Comparison of ENCODE assay signal across 8 mouse cellular contexts in genomic region chr7:24954450-24954849, GRCm38 (mm10). TPM values are rescaled to one million over a fixed set of nuclear protein-coding genes. Genes with fewer than 3 reads are reported as not detected.
A peak's percentile ranks its signal among the peaks of the same experiment; 100 is the strongest.
DNase-seq lines count a peak whose midpoint lies in the region; ATAC-seq and TF ChIP-seq lines count a peak whose summit lies in the region.

No protein-coding gene starts in this region.

- intact Hi-C loops in heart, postnatal 14 days (cut with DNase I): no loop called here

- H3K9ac ChIP-seq in heart, embryonic 11.5 days (ENCODE audit: low read depth, low read length): no peak overlapping the region
- H3K9ac ChIP-seq in hindbrain, embryonic 13.5 days: peak overlapping the region; percentile 53

- no peak for TF ChIP-seq POLR2A in thymus, adult 2 months (IDR thresholded peaks at IDR 0.05; ENCODE audit: control insufficient read depth, extremely low read depth, insufficient read depth, low read length, poor library complexity)

- TF ChIP-seq CTCF in thymus, adult 2 months (IDR thresholded peaks at IDR 0.05; ENCODE audit: borderline replicate concordance, control insufficient read depth, extremely low read depth, insufficient read depth, low read length, poor library complexity): no peak

- 2% methylated on average over 30 of the region's 30 CpGs for WGBS in heart, embryonic 11.5 days (ENCODE audit: insufficient replicate concordance)
- 3% methylated on average over 26 of the region's 30 CpGs for WGBS in hindbrain, embryonic 13.5 days
- WGBS in thymus, adult 2 months: 4% methylated on average over 30 of the region's 30 CpGs

- peak overlapping the region; percentile 60 for H3K4me2 ChIP-seq in heart, embryonic 11.5 days
- peak overlapping the region; percentile 54 for H3K4me2 ChIP-seq in hindbrain, embryonic 13.5 days

- no peak for DNase-seq in heart, postnatal 14 days
- DNase-seq in T-cell, adult 2 months (ENCODE audit: low spot score): peak; percentile 31
- DNase-seq in thymus, adult 2 months: peak; percentile 62
- DNase-seq in c-Kit-positive CD71-positive TER-119-positive erythroid progenitor cells, embryonic 14.5 days (ENCODE audit: low spot score): no peak
- no peak for DNase-seq in layer of hippocampus, adult 18-20 months (ENCODE audit: low spot score in 2 of 2)

- no peaks in the 10 kb centered on the region for H3K36me3 ChIP-seq in heart, embryonic 11.5 days (ENCODE audit: control insufficient read depth, insufficient read depth, low read length)
- no peaks in the 10 kb centered on the region for H3K36me3 ChIP-seq in hindbrain, embryonic 13.5 days
- H3K36me3 ChIP-seq in thymus, adult 2 months (ENCODE audit: control insufficient read depth, insufficient read depth, low read length): no peaks in the 10 kb centered on the region

- peak overlapping the region; percentile 37 for H3K4me3 ChIP-seq in heart, embryonic 11.5 days (ENCODE audit: low read depth, low read length)
- H3K4me3 ChIP-seq in hindbrain, embryonic 13.5 days: peak overlapping the region; percentile 31
- H3K4me3 ChIP-seq in thymus, adult 2 months (ENCODE audit: control insufficient read depth, insufficient read depth, low read length): peak overlapping the region; percentile 51

- H3K9me3 ChIP-seq in heart, embryonic 11.5 days (replicated peaks; ENCODE audit: control insufficient read depth, low read length): no peaks in the 10 kb centered on the region; the same call in 1 of the 2 replicates
- no peaks in the 10 kb centered on the region for H3K9me3 ChIP-seq in hindbrain, embryonic 13.5 days

- no peak; the same call in 1 of the 2 replicates for ATAC-seq in heart, embryonic 11.5 days (replicated peaks; ENCODE audit: insufficient number of reproducible peaks, low FRiP score, low TSS enrichment)
- ATAC-seq in hindbrain, embryonic 13.5 days (ENCODE audit: low FRiP score): no peak
- ATAC-seq in megakaryocyte, adult 5-6 weeks (ENCODE audit: poor library complexity, severe bottlenecking): peak; percentile 87

- H3K4me1 ChIP-seq in heart, embryonic 11.5 days (ENCODE audit: control insufficient read depth, insufficient read depth, low read length): peaks cover 4% of the 10 kb centered on the region
- peaks cover 58% of the 10 kb centered on the region for H3K4me1 ChIP-seq in hindbrain, embryonic 13.5 days (replicated peaks)
- H3K4me1 ChIP-seq in thymus, adult 2 months (replicated peaks; ENCODE audit: control insufficient read depth, insufficient read depth, low read length): peaks cover 12% of the 10 kb centered on the region

- no peak overlapping the region for H3K27ac ChIP-seq in heart, embryonic 11.5 days (ENCODE audit: low read depth, low read length)
- H3K27ac ChIP-seq in hindbrain, embryonic 13.5 days: no peak overlapping the region
- no peak overlapping the region for H3K27ac ChIP-seq in thymus, adult 2 months (ENCODE audit: control insufficient read depth, insufficient read depth, low read length)

- H3K27me3 ChIP-seq in heart, embryonic 11.5 days (ENCODE audit: control insufficient read depth, insufficient read depth, low read length): peaks cover 78% of the 10 kb centered on the region
- peaks cover 79% of the 10 kb centered on the region for H3K27me3 ChIP-seq in hindbrain, embryonic 13.5 days
- no peaks in the 10 kb centered on the region; the same call in 1 of the 2 replicates for H3K27me3 ChIP-seq in thymus, adult 2 months (ENCODE audit: control insufficient read depth, insufficient read depth, low read length)

RNA-seq across cellular contexts. Expression of gene Gm4881, which starts 10.2 kb away (rescaled TPM):
- polyA plus RNA-seq in heart, embryonic 11.5 days (2014; fragmentation: Nextera tagmentation; extraction: Ambion mirVana): not detected in 2 replicates
- total RNA-seq in heart, postnatal 14 days (2021): not detected
- 5.1 and 5.8 TPM in 2 replicates for polyA plus RNA-seq in hindbrain, embryonic 13.5 days (2015; fragmentation: Nextera tagmentation; extraction: Ambion mirVana)
- total RNA-seq in megakaryocyte, adult 5-6 weeks (2015): not detected in 2 replicates
- total RNA-seq in megakaryocyte, adult 5-6 weeks (2017): not detected in 2 replicates
- 0.31 TPM in 1 of 2 replicates, not detected in the other for polyA plus RNA-seq in thymus, adult 2 months (2012; rRNA removed)
- not detected for total RNA-seq in layer of hippocampus, adult 18-20 months (2021)

RNA-seq across cellular contexts. Expression of gene Rabac1, which starts 18.1 kb away (rescaled TPM):
- 157 and 163 TPM in 2 replicates for polyA plus RNA-seq in heart, embryonic 11.5 days (2014; fragmentation: Nextera tagmentation; extraction: Ambion mirVana)
- total RNA-seq in heart, postnatal 14 days (2021): 100 to 1,000 TPM; 289 to 303 TPM
- 220 and 226 TPM in 2 replicates for polyA plus RNA-seq in hindbrain, embryonic 13.5 days (2015; fragmentation: Nextera tagmentation; extraction: Ambion mirVana)
- 85.5 and 102 TPM in 2 replicates for total RNA-seq in megakaryocyte, adult 5-6 weeks (2015)
- 73.1 and 79.3 TPM in 2 replicates for total RNA-seq in megakaryocyte, adult 5-6 weeks (2017)
- 433 and 569 TPM in 2 replicates for polyA plus RNA-seq in thymus, adult 2 months (2012; rRNA removed)
- total RNA-seq in layer of hippocampus, adult 18-20 months (2021): 100 to 1,000 TPM; 318 to 321 TPM

RNA-seq across cellular contexts. Expression of gene Atp1a3, which starts 51.3 kb away (rescaled TPM):
- 2.3 and 4.1 TPM in 2 replicates for polyA plus RNA-seq in heart, embryonic 11.5 days (2014; fragmentation: Nextera tagmentation; extraction: Ambion mirVana)
- under 1 TPM; 0.62 to 0.80 TPM for total RNA-seq in heart, postnatal 14 days (2021)
- 253 and 258 TPM in 2 replicates for polyA plus RNA-seq in hindbrain, embryonic 13.5 days (2015; fragmentation: Nextera tagmentation; extraction: Ambion mirVana)
- total RNA-seq in megakaryocyte, adult 5-6 weeks (2015): 126 and 128 TPM in 2 replicates
- 61.6 and 106 TPM in 2 replicates for total RNA-seq in megakaryocyte, adult 5-6 weeks (2017)
- polyA plus RNA-seq in thymus, adult 2 months (2012; rRNA removed): 5.6 and 7.1 TPM in 2 replicates
- total RNA-seq in layer of hippocampus, adult 18-20 months (2021): 1,000 to 10,000 TPM; 2,544 to 2,610 TPM

RNA-seq across cellular contexts. Expression of gene Arhgef1, which starts 51.7 kb away (rescaled TPM):
- polyA plus RNA-seq in heart, embryonic 11.5 days (2014; fragmentation: Nextera tagmentation; extraction: Ambion mirVana): 59.2 and 63.3 TPM in 2 replicates
- 10 to 100 TPM; 76.1 to 78.7 TPM for total RNA-seq in heart, postnatal 14 days (2021)
- polyA plus RNA-seq in hindbrain, embryonic 13.5 days (2015; fragmentation: Nextera tagmentation; extraction: Ambion mirVana): 56.0 and 56.4 TPM in 2 replicates
- total RNA-seq in megakaryocyte, adult 5-6 weeks (2015): 142 and 156 TPM in 2 replicates
- total RNA-seq in megakaryocyte, adult 5-6 weeks (2017): 116 and 142 TPM in 2 replicates
- 1,726 and 1,877 TPM in 2 replicates for polyA plus RNA-seq in thymus, adult 2 months (2012; rRNA removed)
- total RNA-seq in layer of hippocampus, adult 18-20 months (2021): 10 to 100 TPM; 74.7 to 80.8 TPM

RNA-seq across cellular contexts. Expression of gene Cd79a, which starts 57.3 kb away (rescaled TPM):
- 0.14 and 0.30 TPM in 2 replicates for polyA plus RNA-seq in heart, embryonic 11.5 days (2014; fragmentation: Nextera tagmentation; extraction: Ambion mirVana)
- 1 to 10 TPM; 1.3 to 1.5 TPM for total RNA-seq in heart, postnatal 14 days (2021)
- polyA plus RNA-seq in hindbrain, embryonic 13.5 days (2015; fragmentation: Nextera tagmentation; extraction: Ambion mirVana): 0.35 and 0.38 TPM in 2 replicates
- total RNA-seq in megakaryocyte, adult 5-6 weeks (2015): 0.64 and 1.0 TPM in 2 replicates
- total RNA-seq in megakaryocyte, adult 5-6 weeks (2017): 0.18 and 0.24 TPM in 2 replicates
- polyA plus RNA-seq in thymus, adult 2 months (2012; rRNA removed): 38.2 and 44.0 TPM in 2 replicates
- total RNA-seq in layer of hippocampus, adult 18-20 months (2021): under 1 TPM in 1 of 2 experiments, not detected in 1; 0.22 TPM

Comparison
In these comparisons a context has a peak if more than half of its experiments do, and no peak if none do; other contexts are left out.
1. DNase-seq: peak in T-cell, adult 2 months (single experiment) and thymus, adult 2 months (single experiment); none in heart, postnatal 14 days (0 of 2), c-Kit-positive CD71-positive TER-119-positive erythroid progenitor cells, embryonic 14.5 days (single experiment) and layer of hippocampus, adult 18-20 months (0 of 2).
2. RNA of gene Atp1a3, which starts 51.3 kb away (total RNA-seq): 2,544 to 2,610 TPM in layer of hippocampus, adult 18-20 months and 61.6 to 128 TPM in megakaryocyte, adult 5-6 weeks; 0.62 to 0.80 TPM in heart, postnatal 14 days; every median in the first group is over 10 times any median in the second.
3. Peak in every context shown above with its lines, with median percentiles within 50 percentile points of each other: H3K4me3 ChIP-seq.